In genomic region chr11:4947813-4948174, GRCm38 (mm10) we compare ENCODE assay signal across 8 mouse cellular contexts. TPM values are rescaled to one million over a fixed set of nuclear protein-coding genes. Genes with fewer than 3 reads are reported as not detected.
DNase-seq lines count a peak whose midpoint lies in the region; ATAC-seq and TF ChIP-seq lines count a peak whose summit lies in the region.

Gene Nefh, minus strand, starts transcription at chr11:4948064.

- H3K36me3 ChIP-seq in forebrain, embryonic 10.5 days (replicated peaks): no peaks in the 10 kb centered on the region
- 0 out of 2 replicates have a peak, but pooled peaks cover 12% of the 10 kb centered on the region for H3K36me3 ChIP-seq in neural tube, embryonic 15.5 days

- peaks cover 20% of the 10 kb centered on the region for H3K4me1 ChIP-seq in forebrain, embryonic 10.5 days
- peaks cover 43% of the 10 kb centered on the region for H3K4me1 ChIP-seq in neural tube, embryonic 15.5 days

- intact Hi-C loops in left cerebral cortex, adult 2 months (cut with DNase I): loop anchor here (1.0 kb wide), 1 partner anchor 20 kb away; no protein-coding TSS in a partner anchor
- intact Hi-C loops in left cerebral cortex, postnatal 36 days (cut with DNase I): no loop called here

- ATAC-seq in neural tube, embryonic 15.5 days (ENCODE audit: low FRiP score): peak; percentile 34
- ATAC-seq in activated CD4-positive, CD25-positive, alpha-beta regulatory T cell, adult 4 months: no peak

- H3K9me3 ChIP-seq in forebrain, embryonic 10.5 days: no peaks in the 10 kb centered on the region
- no peaks in the 10 kb centered on the region for H3K9me3 ChIP-seq in neural tube, embryonic 15.5 days (replicated peaks)

- WGBS in forebrain, embryonic 10.5 days: 1% methylated on average over 41 of the region's 41 CpGs
- WGBS in neural tube, embryonic 15.5 days: 2% methylated on average over 38 of the region's 41 CpGs

- H3K9ac ChIP-seq in neural tube, embryonic 15.5 days (replicated peaks): peak within 1 kb of the TSS; percentile 86

- peak within 1 kb of the TSS; percentile 77 for H3K4me2 ChIP-seq in neural tube, embryonic 15.5 days

- peak within 1 kb of the TSS; percentile 56 for H3K4me3 ChIP-seq in left cerebral cortex, adult 2 months
- H3K4me3 ChIP-seq in forebrain, embryonic 10.5 days: peak within 1 kb of the TSS; percentile 58
- peak within 1 kb of the TSS; percentile 58 for H3K4me3 ChIP-seq in neural tube, embryonic 15.5 days (replicated peaks)

- DNase-seq in adrenal gland, postnatal 10 days: peak; percentile 25
- DNase-seq in adrenal gland, adult 2 months: no peak
- DNase-seq in left cerebral cortex, adult 2 months (ENCODE audit: extremely low spot score in 1 of 2, low spot score in 2 of 2): peak in 1 of 2 experiments; percentile 57
- DNase-seq in left cerebral cortex, adult 9 months (ENCODE audit: low spot score in 2 of 2): no peak
- peak; percentile 19 for DNase-seq in forebrain, embryonic 10.5 days (ENCODE audit: extremely low spot score, low spot score)
- no peak for DNase-seq in left cerebral cortex, postnatal 36 days (ENCODE audit: low spot score in 2 of 2)

- peaks cover 96% of the 10 kb centered on the region for H3K27me3 ChIP-seq in forebrain, embryonic 10.5 days (ENCODE audit: poor library complexity, severe bottlenecking)
- peaks cover 79% of the 10 kb centered on the region for H3K27me3 ChIP-seq in neural tube, embryonic 15.5 days (replicated peaks)

- TF ChIP-seq CTCF in left cerebral cortex, adult 2 months (IDR thresholded peaks at IDR 0.05): no peak

- H3K27ac ChIP-seq in left cerebral cortex, adult 2 months: peak within 1 kb of the TSS; percentile 93
- peak within 1 kb of the TSS; percentile 49 for H3K27ac ChIP-seq in forebrain, embryonic 10.5 days
- peak within 1 kb of the TSS; percentile 88 for H3K27ac ChIP-seq in neural tube, embryonic 15.5 days (replicated peaks)

RNA-seq across cellular contexts. Expression of gene Nefh, which starts in this region (rescaled TPM):
- total RNA-seq in adrenal gland, postnatal 10 days (2021): 1 to 10 TPM; 2.4 to 3.4 TPM
- 1 to 10 TPM; 2.1 TPM for total RNA-seq in adrenal gland, adult 2 months (2021)
- polyA plus RNA-seq in adrenal gland, adult 2 months (2012; rRNA removed): 0.71 and 2.5 TPM in 2 replicates
- total RNA-seq in left cerebral cortex, adult 2 months (2021): 10 to 100 TPM; 47.9 to 54.5 TPM
- polyA plus RNA-seq in forebrain, embryonic 10.5 days (2016; fragmentation: Nextera tagmentation; extraction: Ambion mirVana): 0.11 and 0.17 TPM in 2 replicates
- 10 to 100 TPM; 44.0 to 47.2 TPM for total RNA-seq in left cerebral cortex, postnatal 36 days (2021)
- polyA plus RNA-seq in neural tube, embryonic 15.5 days (2015; fragmentation: Nextera tagmentation; extraction: Ambion mirVana): 22.1 and 24.0 TPM in 2 replicates
- 1 to 10 TPM; 6.5 to 9.2 TPM for polyA plus RNA-seq in activated CD4-positive, CD25-positive, alpha-beta regulatory T cell, adult 4 months (2017; shearing (Covaris generic))

Comparison
In these comparisons a context has a peak if more than half of its experiments do, and no peak if none do; other contexts are left out.
1. RNA of gene Nefh (total RNA-seq): 47.9 to 54.5 TPM in left cerebral cortex, adult 2 months and 44.0 to 47.2 TPM in left cerebral cortex, postnatal 36 days; 2.4 to 3.4 TPM in adrenal gland, postnatal 10 days and 2.1 TPM in adrenal gland, adult 2 months; every median in the first group is over 10 times any median in the second.
2. Peak in DNase-seq, H3K4me3 ChIP-seq and H3K27ac ChIP-seq in forebrain, embryonic 10.5 days; RNA of the gene not detected or under 1 TPM.
3. Peak in every context shown above with its lines, with median percentiles within 50 percentile points of each other: H3K27ac ChIP-seq and H3K4me3 ChIP-seq.